Comparison of ENCODE assay signal across 15 mouse cellular contexts in the genomic region with DNA sequence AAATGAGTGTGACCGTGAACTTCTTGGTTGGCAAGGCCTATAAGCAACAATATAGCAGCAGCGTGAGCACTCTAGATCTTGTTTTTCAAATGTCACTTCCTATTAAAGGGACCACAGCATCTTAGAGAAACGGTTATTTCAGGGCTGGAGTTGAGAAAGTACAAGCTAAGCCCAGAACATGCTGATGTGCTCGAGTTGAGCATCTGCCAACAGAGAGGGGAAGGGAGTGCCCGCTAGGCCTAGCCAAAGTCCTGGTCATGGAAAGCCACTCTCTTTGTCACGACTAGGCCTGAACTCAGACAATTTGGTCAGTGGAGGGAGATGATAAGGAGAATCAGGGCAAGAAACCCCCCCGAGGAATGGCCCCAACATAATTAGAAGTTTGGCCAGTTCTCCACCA.
DNase-seq lines count a peak whose midpoint lies in the region; ATAC-seq lines count a peak whose summit lies in the region.
"Had no signal": no experiment of that assay in that cellular context is flagged by ENCODE, and none has a peak within 500 bp of the region (broad histone marks: within the 10 kb centered on the region; RNA-seq: fewer than 3 reads in every experiment).

No protein-coding gene starts in this region.

- no peaks in the 10 kb centered on the region for H3K27me3 ChIP-seq in midbrain, embryonic 16.5 days (ENCODE audit: control insufficient read depth, insufficient read depth, low read depth, low read length)

- no peak overlapping the region for H3K4me3 ChIP-seq in midbrain, embryonic 16.5 days (ENCODE audit: low read depth, low read length)
- H3K4me3 ChIP-seq: forebrain, embryonic 10.5 days; myocyte had no signal

- DNase-seq in adrenal gland, adult 2 months, result peak; percentile 13
- no peak for DNase-seq in adrenal gland, postnatal 4 days (ENCODE audit: low spot score in 2 of 2)
- DNase-seq in 3T3-L1 (ENCODE audit: low read depth, low spot score), result peak; percentile 56
- DNase-seq in gastrocnemius, postnatal 10 days, result peak; percentile 9
- DNase-seq in heart, postnatal 4 days, result peak; percentile 59
- no peak for DNase-seq in right cerebral cortex, postnatal 36 days (ENCODE audit: low spot score in 2 of 2)
- DNase-seq in left cerebral cortex, adult 18-20 months (ENCODE audit: low spot score in 2 of 2), result no peak
- DNase-seq: B cell, adult 2 months; kidney, postnatal 14 days; left cerebral cortex, postnatal 4 days; lung, embryonic 14.5 days; thymus, postnatal 36 days had no signal

- no peaks in the 10 kb centered on the region for H3K36me3 ChIP-seq in midbrain, embryonic 16.5 days (ENCODE audit: control insufficient read depth, insufficient read depth, low read length)
- H3K36me3 ChIP-seq: forebrain, embryonic 10.5 days had no signal

- ATAC-seq in midbrain, embryonic 16.5 days, result no peak

- H3K4me2 ChIP-seq in midbrain, embryonic 16.5 days (ENCODE audit: low read length), result no peak overlapping the region
- H3K4me2 ChIP-seq: lung, embryonic 14.5 days had no signal

- WGBS in midbrain, embryonic 16.5 days, result 74% methylated on average over 7 of the region's 7 CpGs

- H3K9ac ChIP-seq in midbrain, embryonic 16.5 days (ENCODE audit: low read depth, low read length), result no peak overlapping the region
- H3K9ac ChIP-seq: lung, embryonic 14.5 days had no signal

- no peak overlapping the region for H3K27ac ChIP-seq in midbrain, embryonic 16.5 days (ENCODE audit: low read length)
- H3K27ac ChIP-seq: forebrain, embryonic 10.5 days had no signal

- H3K9me3 ChIP-seq in midbrain, embryonic 16.5 days (replicated peaks; ENCODE audit: control insufficient read depth, low read length, poor library complexity, severe bottlenecking), result no peaks in the 10 kb centered on the region
- H3K9me3 ChIP-seq: forebrain, embryonic 10.5 days had no signal

- no peaks in the 10 kb centered on the region for H3K4me1 ChIP-seq in midbrain, embryonic 16.5 days (ENCODE audit: control insufficient read depth, insufficient read depth, low read length)
- H3K4me1 ChIP-seq: forebrain, embryonic 10.5 days had no signal

Comparison
In these comparisons a context has a peak if more than half of its experiments do, and no peak if none do; other contexts are left out.
1. DNase-seq: peak in adrenal gland, adult 2 months (single experiment), 3T3-L1 (single experiment), gastrocnemius, postnatal 10 days (single experiment) and heart, postnatal 4 days (single experiment); none in adrenal gland, postnatal 4 days (0 of 2), right cerebral cortex, postnatal 36 days (0 of 2) and left cerebral cortex, adult 18-20 months (0 of 2).